Mouse (Mus musculus) hematopoietic multipotent progenitor cell, adult 10-12 weeks (in vitro differentiated cells): Measurements from ENCODE around the gene Mrgpra2a. TPM values are rescaled to one million over a fixed set of nuclear protein-coding genes. Genes with fewer than 3 reads are reported as not detected.

ENCODE experiments used
- polyA plus RNA-seq: library from polyadenylated mRNA; stranded (reverse); fragments of >175 nt; gene quantifications from 2 replicates; pipeline ENCODE4 v1.2.3, GENCODE M21; 2012; ENCODE audit warnings: low replicate concordance

The Mrgpra2a gene
- 0.13 TPM in 1 of 2 replicates, not detected in the other for polyA plus RNA-seq

DNA sequence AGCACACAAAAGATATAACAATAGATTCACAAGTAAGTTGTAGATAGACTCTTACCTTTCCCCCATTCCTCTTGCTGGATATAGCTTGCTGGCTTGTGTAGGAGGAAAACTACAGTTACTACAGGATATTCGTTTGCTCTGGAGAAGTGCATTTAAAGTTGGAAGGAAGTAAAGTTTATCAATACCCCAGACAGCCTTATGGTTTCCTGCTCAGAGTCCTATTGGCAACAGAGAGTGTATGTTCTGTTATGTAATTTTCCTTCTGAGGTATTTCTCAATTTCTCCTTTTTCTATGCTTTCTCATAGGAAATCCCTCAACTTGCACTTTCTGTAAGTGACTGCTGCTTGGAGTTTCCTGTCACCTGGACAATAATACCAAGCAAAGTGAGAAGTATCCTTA, at the start of gene Mrgpra2a:
Gene Mrgpra2a, minus strand, starts transcription at position 125 of the 400 bp plus-strand sequence.

Other genes with a start within 250 kb of the Mrgpra2a start
- gene Mrgpra6, start 247.2 kb downstream of the Mrgpra2a start, polyA plus RNA-seq: not detected in 2 replicates
- not detected in 2 replicates for gene Mrgpra9, start 199.3 kb downstream of the Mrgpra2a start, polyA plus RNA-seq
- not detected in 2 replicates for gene Mrgpra1, start 97.9 kb downstream of the Mrgpra2a start, polyA plus RNA-seq
- 0.47 and 0.83 TPM in 2 replicates for gene Mrgpra2b, start 76.7 kb upstream of the Mrgpra2a start, polyA plus RNA-seq
- gene Mrgpra3, start 149.2 kb upstream of the Mrgpra2a start, polyA plus RNA-seq: not detected in 2 replicates